Mouse (Mus musculus) retina, embryonic 14.5 days (tissue): ENCODE data around the gene Grpel1.

ENCODE experiments used
- DNase-seq: peaks from one replicate; pipeline ENCODE4 v3.0.0-alpha.2; 2015; ENCODE audit warnings: low spot score

Gene Grpel1

GRCm38 (mm10) chr5:36464709-36465661, at the start of gene Grpel1:
Gene Grpel1 (plus strand): TSS chr5:36464998.
- DNase-seq = peak; percentile 100

- DNase-seq = no peak
Measured at GRCm38 (mm10) chr5:36419861-36420260, 44.9 kb upstream of the Grpel1 start.

GRCm38 (mm10) chr5:36422689-36423088, 42.1 kb upstream of the Grpel1 start:
- DNase-seq = no peak

- no peak for DNase-seq
Measured at GRCm38 (mm10) chr5:36424676-36425075, 40.1 kb upstream of the Grpel1 start.

GRCm38 (mm10) chr5:36426404-36426803, 38.4 kb upstream of the Grpel1 start:
- no peak for DNase-seq

GRCm38 (mm10) chr5:36427831-36428230, 37.0 kb upstream of the Grpel1 start:
- DNase-seq = no peak

GRCm38 (mm10) chr5:36429551-36429950, 35.2 kb upstream of the Grpel1 start:
- DNase-seq = no peak

GRCm38 (mm10) chr5:36431711-36432110, 33.1 kb upstream of the Grpel1 start:
- no peak for DNase-seq

GRCm38 (mm10) chr5:36434398-36434967, 30.3 kb upstream of the Grpel1 start:
- no peak for DNase-seq

GRCm38 (mm10) chr5:36436858-36437257, 27.9 kb upstream of the Grpel1 start:
- DNase-seq = no peak

GRCm38 (mm10) chr5:36440741-36441140, 24.1 kb upstream of the Grpel1 start:
- no peak for DNase-seq

- no peak for DNase-seq
Measured at GRCm38 (mm10) chr5:36444611-36445010, 20.2 kb upstream of the Grpel1 start.

GRCm38 (mm10) chr5:36445028-36445427, 19.8 kb upstream of the Grpel1 start:
- no peak for DNase-seq

GRCm38 (mm10) chr5:36446166-36446890, 18.5 kb upstream of the Grpel1 start:
- DNase-seq = no peak

- no peak for DNase-seq
Measured at GRCm38 (mm10) chr5:36447872-36448271, 16.9 kb upstream of the Grpel1 start.

- DNase-seq = no peak
Measured at GRCm38 (mm10) chr5:36449710-36450358, 15.0 kb upstream of the Grpel1 start.

- DNase-seq = no peak
Measured at GRCm38 (mm10) chr5:36451119-36451518, 13.7 kb upstream of the Grpel1 start.

- DNase-seq = peak; percentile 39
Measured at GRCm38 (mm10) chr5:36451872-36452389, 12.9 kb upstream of the Grpel1 start.

- no peak for DNase-seq
Measured at GRCm38 (mm10) chr5:36452821-36453220, 12.0 kb upstream of the Grpel1 start.

GRCm38 (mm10) chr5:36457706-36458105, 7.1 kb upstream of the Grpel1 start:
- no peak for DNase-seq

GRCm38 (mm10) chr5:36458926-36459325, 5.9 kb upstream of the Grpel1 start:
- DNase-seq = peak; percentile 78

- no peak for DNase-seq
Measured at GRCm38 (mm10) chr5:36460712-36461111, 4.1 kb upstream of the Grpel1 start.
